Mouse (Mus musculus): ENCODE data around the gene Slc22a17. TPM values are rescaled to one million over a fixed set of nuclear protein-coding genes. Genes with fewer than 3 reads are reported as not detected.
"Not testable (repeated sequence)": the region's sequence is repeated elsewhere in the genome, so short reads cannot be mapped to it uniquely, and the experiment has no call there.

Slc22a17 gene
- 35.5 and 46.0 TPM in 2 replicates for polyA plus RNA-seq (2014; fragmentation: Nextera tagmentation; extraction: Ambion mirVana)

GRCm38 (mm10) chr14:54912886-54913285, at the start of gene Slc22a17:
Slc22a17 (minus strand) TSS chr14:54913132.
- Histone ChIP-seq H3K9me3 (ENCODE audit: control insufficient read depth, low read length) (no peaks in the 10 kb centered on the region), H3K4me1 (ENCODE audit: control insufficient read depth, insufficient read depth, low read length) (peaks cover 3% of the 10 kb centered on the region; the same call in 1 of the 2 replicates), H3K36me3 (ENCODE audit: control insufficient read depth, insufficient read depth, low read length) (peaks cover 13% of the 10 kb centered on the region), H3K27me3 (ENCODE audit: control insufficient read depth, insufficient read depth, low read length) (no peaks in the 10 kb centered on the region), H3K4me2 (ENCODE audit: low read depth, severe bottlenecking) (peak within 1 kb of the TSS; percentile 84), H3K9ac (ENCODE audit: low read length) (peak within 1 kb of the TSS; percentile 92), H3K27ac (replicated peaks; ENCODE audit: low read depth, low read length) (peak within 1 kb of the TSS; percentile 72), H3K4me3 (ENCODE audit: low read depth, low read length) (peak within 1 kb of the TSS; percentile 96)
- ATAC-seq (ENCODE audit: insufficient number of reproducible peaks, low FRiP score, low TSS enrichment, low read depth) (peak; percentile 91), DNase-seq (ENCODE audit: low spot score) (peak; percentile 86)
- under 1% methylated on average over 28 of the region's 28 CpGs for WGBS

GRCm38 (mm10) chr14:54962714-54963113, 49.8 kb upstream of the Slc22a17 start:
- H3K4me2 ChIP-seq (ENCODE audit: low read depth, severe bottlenecking) = no peak overlapping the region
- WGBS = 92% methylated on average over 7 of the region's 7 CpGs

GRCm38 (mm10) chr14:54961487-54961886, 48.6 kb upstream of the Slc22a17 start:
- H3K4me3 ChIP-seq (ENCODE audit: low read depth, low read length) = no peak overlapping the region
- H3K4me1 ChIP-seq (ENCODE audit: control insufficient read depth, insufficient read depth, low read length) = no peaks in the 10 kb centered on the region

More at GRCm38 (mm10) chr14:54962714-54963113, 49.8 kb upstream of the Slc22a17 start:
- H3K27me3 ChIP-seq (ENCODE audit: control insufficient read depth, insufficient read depth, low read length) = no peaks in the 10 kb centered on the region
- H3K36me3 ChIP-seq (ENCODE audit: control insufficient read depth, insufficient read depth, low read length) = no peaks in the 10 kb centered on the region
- no peak overlapping the region for H3K9ac ChIP-seq (ENCODE audit: low read length)
- no peak overlapping the region for H3K4me3 ChIP-seq (ENCODE audit: low read depth, low read length)
- no peak for ATAC-seq (ENCODE audit: insufficient number of reproducible peaks, low FRiP score, low TSS enrichment, low read depth)
- H3K4me1 ChIP-seq (ENCODE audit: control insufficient read depth, insufficient read depth, low read length) = peaks cover 3% of the 10 kb centered on the region; the same call in 1 of the 2 replicates
- H3K9me3 ChIP-seq (ENCODE audit: control insufficient read depth, low read length) = no peaks in the 10 kb centered on the region
- no peak for DNase-seq (ENCODE audit: low spot score)
- H3K27ac ChIP-seq (replicated peaks; ENCODE audit: low read depth, low read length) = no peak overlapping the region

GRCm38 (mm10) chr14:54960769-54961168, 47.8 kb upstream of the Slc22a17 start:
- Histone ChIP-seq H3K27ac (replicated peaks; ENCODE audit: low read depth, low read length) (no peak overlapping the region), H3K9me3 (ENCODE audit: control insufficient read depth, low read length) (no peaks in the 10 kb centered on the region), H3K9ac (ENCODE audit: low read length) (no peak overlapping the region), H3K4me3 (ENCODE audit: low read depth, low read length) (no peak overlapping the region), H3K27me3 (ENCODE audit: control insufficient read depth, insufficient read depth, low read length) (no peaks in the 10 kb centered on the region), H3K4me2 (ENCODE audit: low read depth, severe bottlenecking) (no peak overlapping the region), H3K36me3 (ENCODE audit: control insufficient read depth, insufficient read depth, low read length) (no peaks in the 10 kb centered on the region), H3K4me1 (ENCODE audit: control insufficient read depth, insufficient read depth, low read length) (no peaks in the 10 kb centered on the region)
- ATAC-seq (ENCODE audit: insufficient number of reproducible peaks, low FRiP score, low TSS enrichment, low read depth) = no peak
- DNase-seq (ENCODE audit: low spot score) = no peak
- 70% methylated on average over 10 of the region's 10 CpGs for WGBS

More at GRCm38 (mm10) chr14:54961487-54961886, 48.6 kb upstream of the Slc22a17 start:
- ATAC-seq (ENCODE audit: insufficient number of reproducible peaks, low FRiP score, low TSS enrichment, low read depth) (no peak), DNase-seq (ENCODE audit: low spot score) (no peak)
- H3K9me3 ChIP-seq (ENCODE audit: control insufficient read depth, low read length) = no peaks in the 10 kb centered on the region
- no peaks in the 10 kb centered on the region for H3K36me3 ChIP-seq (ENCODE audit: control insufficient read depth, insufficient read depth, low read length)
- H3K27me3 ChIP-seq (ENCODE audit: control insufficient read depth, insufficient read depth, low read length) = no peaks in the 10 kb centered on the region
- H3K4me2 ChIP-seq (ENCODE audit: low read depth, severe bottlenecking) = no peak overlapping the region
- no peak overlapping the region for H3K9ac ChIP-seq (ENCODE audit: low read length)
- no peak overlapping the region for H3K27ac ChIP-seq (replicated peaks; ENCODE audit: low read depth, low read length)
- WGBS = 76% methylated on average over 5 of the region's 5 CpGs

- DNase-seq (ENCODE audit: low spot score); H3K27ac ChIP-seq (replicated peaks; ENCODE audit: low read depth, low read length); H3K27me3 ChIP-seq (ENCODE audit: control insufficient read depth, insufficient read depth, low read length); H3K36me3 ChIP-seq (ENCODE audit: control insufficient read depth, insufficient read depth, low read length); H3K4me2 ChIP-seq (ENCODE audit: low read depth, severe bottlenecking); ATAC-seq (ENCODE audit: insufficient number of reproducible peaks, low FRiP score, low TSS enrichment, low read depth); H3K9ac ChIP-seq (ENCODE audit: low read length); H3K4me1 ChIP-seq (ENCODE audit: control insufficient read depth, insufficient read depth, low read length); H3K9me3 ChIP-seq (ENCODE audit: control insufficient read depth, low read length); H3K4me3 ChIP-seq (ENCODE audit: low read depth, low read length): not testable (repeated sequence)
- 90% methylated on average over 12 of the region's 12 CpGs for WGBS
Observed at GRCm38 (mm10) chr14:54959853-54960613, 47.1 kb upstream of the Slc22a17 start.

GRCm38 (mm10) chr14:54959197-54959596, 46.3 kb upstream of the Slc22a17 start:
- no peak overlapping the region for H3K4me3 ChIP-seq (ENCODE audit: low read depth, low read length)
- H3K4me1 ChIP-seq (ENCODE audit: control insufficient read depth, insufficient read depth, low read length) = no peaks in the 10 kb centered on the region
- 84% methylated on average over 3 of the region's 3 CpGs for WGBS
- ATAC-seq (ENCODE audit: insufficient number of reproducible peaks, low FRiP score, low TSS enrichment, low read depth) = no peak
- no peak overlapping the region for H3K4me2 ChIP-seq (ENCODE audit: low read depth, severe bottlenecking)
- H3K9me3 ChIP-seq (ENCODE audit: control insufficient read depth, low read length) = no peaks in the 10 kb centered on the region
- H3K27ac ChIP-seq (replicated peaks; ENCODE audit: low read depth, low read length) = no peak overlapping the region
- no peaks in the 10 kb centered on the region for H3K36me3 ChIP-seq (ENCODE audit: control insufficient read depth, insufficient read depth, low read length)
- no peaks in the 10 kb centered on the region for H3K27me3 ChIP-seq (ENCODE audit: control insufficient read depth, insufficient read depth, low read length)
- H3K9ac ChIP-seq (ENCODE audit: low read length) = no peak overlapping the region
- DNase-seq (ENCODE audit: low spot score) = no peak

- Histone ChIP-seq H3K4me1 (ENCODE audit: control insufficient read depth, insufficient read depth, low read length) (no peaks in the 10 kb centered on the region), H3K36me3 (ENCODE audit: control insufficient read depth, insufficient read depth, low read length) (no peaks in the 10 kb centered on the region), H3K4me2 (ENCODE audit: low read depth, severe bottlenecking) (no peak overlapping the region), H3K9ac (ENCODE audit: low read length) (no peak overlapping the region), H3K27me3 (ENCODE audit: control insufficient read depth, insufficient read depth, low read length) (no peaks in the 10 kb centered on the region), H3K27ac (replicated peaks; ENCODE audit: low read depth, low read length) (no peak overlapping the region), H3K9me3 (ENCODE audit: control insufficient read depth, low read length) (no peaks in the 10 kb centered on the region), H3K4me3 (ENCODE audit: low read depth, low read length) (no peak overlapping the region)
- no peak for DNase-seq (ENCODE audit: low spot score)
- WGBS = 79% methylated on average over 4 of the region's 4 CpGs
- no peak for ATAC-seq (ENCODE audit: insufficient number of reproducible peaks, low FRiP score, low TSS enrichment, low read depth)
Observed at GRCm38 (mm10) chr14:54958503-54958902, 45.6 kb upstream of the Slc22a17 start.

GRCm38 (mm10) chr14:54956533-54956932, 43.6 kb upstream of the Slc22a17 start:
- Histone ChIP-seq H3K27ac (replicated peaks; ENCODE audit: low read depth, low read length) (no peak overlapping the region), H3K4me3 (ENCODE audit: low read depth, low read length) (no peak overlapping the region), H3K36me3 (ENCODE audit: control insufficient read depth, insufficient read depth, low read length) (no peaks in the 10 kb centered on the region), H3K9me3 (ENCODE audit: control insufficient read depth, low read length) (no peaks in the 10 kb centered on the region), H3K27me3 (ENCODE audit: control insufficient read depth, insufficient read depth, low read length) (peaks cover 2% of the 10 kb centered on the region; the same call in 1 of the 2 replicates), H3K4me2 (ENCODE audit: low read depth, severe bottlenecking) (no peak overlapping the region), H3K4me1 (ENCODE audit: control insufficient read depth, insufficient read depth, low read length) (no peaks in the 10 kb centered on the region), H3K9ac (ENCODE audit: low read length) (no peak overlapping the region)
- DNase-seq (ENCODE audit: low spot score) (no peak), ATAC-seq (ENCODE audit: insufficient number of reproducible peaks, low FRiP score, low TSS enrichment, low read depth) (no peak)
- 86% methylated on average over 9 of the region's 9 CpGs for WGBS

Data from limb, embryonic 11.5 days (tissue).